Mouse (Mus musculus) E14TG2a.4 (cell line): ENCODE results near the gene Plekhj1.

Source experiments
- CTCF ChIP-seq: conservative IDR thresholded peaks from 2 replicates; pipeline ENCODE4 v1.5.1; 2014; ENCODE audit warnings: low read length
- NANOG ChIP-seq: IDR thresholded peaks from 2 replicates; pipeline ENCODE4 v1.6.1; 2014; ENCODE audit warnings: borderline replicate concordance, low read length, mixed read lengths

DNA sequence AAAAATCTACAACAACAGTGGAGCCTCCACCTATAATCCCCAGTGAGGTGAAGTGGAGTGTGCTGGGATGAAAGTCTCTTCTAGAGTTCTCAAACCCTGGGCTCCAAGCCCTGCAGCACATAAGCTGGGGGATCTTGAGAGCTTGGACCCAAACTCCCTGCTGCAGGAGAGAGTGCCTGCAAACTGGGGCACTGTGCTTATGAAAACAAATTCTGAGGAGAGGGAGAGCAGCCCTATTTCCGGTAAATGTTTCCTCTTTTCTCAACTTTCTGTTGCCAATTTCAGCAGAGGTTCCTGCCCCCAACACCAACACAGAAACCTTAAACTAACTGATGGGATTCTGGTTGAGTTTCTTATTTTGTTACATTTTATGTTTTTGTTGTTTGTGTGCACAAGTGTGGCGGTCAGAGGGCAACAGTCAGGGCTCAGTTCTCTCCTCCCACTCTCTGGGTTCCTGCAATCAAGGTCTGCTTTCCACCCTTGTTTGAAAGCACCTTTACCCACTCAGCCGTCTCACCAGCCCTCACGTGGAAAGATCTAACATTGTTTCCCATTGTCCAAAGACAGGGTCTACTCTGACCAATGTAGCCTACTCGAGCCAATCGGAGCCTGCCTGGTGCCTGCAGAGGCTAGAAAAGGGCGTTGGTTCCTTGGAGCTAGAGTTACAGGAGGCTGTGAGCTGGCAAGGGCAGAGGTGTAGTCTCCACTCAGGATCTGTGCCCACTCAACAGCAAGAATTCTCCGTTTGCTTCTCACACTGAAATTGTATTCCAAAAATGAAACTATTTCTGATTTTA lies 25.6 kb upstream of the Plekhj1 start:
- no peak for TF ChIP-seq CTCF
- no peak for TF ChIP-seq NANOG
